Mouse (Mus musculus) heart, embryonic 16.5 days (tissue): ENCODE results near the gene Gm3020. TPM values are rescaled to one million over a fixed set of nuclear protein-coding genes. Genes with fewer than 3 reads are reported as not detected.
"Not testable (repeated sequence)": the region's sequence is repeated elsewhere in the genome, so short reads cannot be mapped to it uniquely, and the experiment has no call there.

Source experiments
- ATAC-seq: fragments of 200-750 bp; cut with Nextera tagmentation; replicated peaks from 2 replicates; pipeline ENCODE4 v1.8.0; 2017; ENCODE audit warnings: moderate number of reproducible peaks; ENCODE audit not compliant: insufficient read depth, low FRiP score; ENCODE audit errors: extremely low read depth
- H3K27ac ChIP-seq: fragments of 300-500 bp; sonication (generic); 2 replicates; pipeline ENCODE4 v1.5.1; 2014; ENCODE audit warnings: mild to moderate bottlenecking, low read length, control low read depth, moderate library complexity
- H3K27me3 ChIP-seq: fragments of 300-500 bp; sonication (generic); 2 replicates; pipeline ENCODE4 v1.6.1; 2014; ENCODE audit warnings: low read length, mixed read lengths; ENCODE audit not compliant: control insufficient read depth, insufficient read depth
- H3K36me3 ChIP-seq: fragments of 300-500 bp; sonication (generic); 2 replicates; pipeline ENCODE4 v1.6.1; 2014; ENCODE audit not compliant: control insufficient read depth, insufficient read depth
- H3K4me1 ChIP-seq: fragments of 300-500 bp; sonication (generic); 2 replicates; pipeline ENCODE4 v1.6.1; 2014; ENCODE audit warnings: low read length, mixed read lengths; ENCODE audit not compliant: control insufficient read depth, insufficient read depth
- H3K4me2 ChIP-seq: fragments of 300-500 bp; sonication (generic); 2 replicates; pipeline ENCODE4 v1.6.1; 2014; ENCODE audit warnings: low read depth, mild to moderate bottlenecking, control low read depth, low read length
- H3K4me3 ChIP-seq: fragments of 300-500 bp; sonication (generic); 2 replicates; pipeline ENCODE4 v1.5.1; 2014; ENCODE audit warnings: mild to moderate bottlenecking, control low read depth, low read length
- H3K9ac ChIP-seq: fragments of 300-500 bp; sonication (generic); 2 replicates; pipeline ENCODE4 v1.6.1; 2014; ENCODE audit warnings: low read length, control low read depth
- H3K9me3 ChIP-seq: fragments of 300-500 bp; sonication (generic); replicated peaks from 2 replicates; pipeline ENCODE4 v1.6.1; 2016; ENCODE audit warnings: low read length; ENCODE audit not compliant: control insufficient read depth
- WGBS: fragments of 180-500 bp; shearing (Covaris S2); extraction: QIAGEN DNeasy Blood & Tissue Kit; methylation state at CpG from one replicate; pipeline ENCODE4 v1.1.7; 2014; 5-methylcytosine and 5-hydroxymethylcytosine counted together
- polyA plus RNA-seq: library from polyadenylated mRNA; unstranded; fragments of >200 nt; fragmentation: Nextera tagmentation; extraction: Ambion mirVana; gene quantifications from 2 replicates; pipeline ENCODE4 v1.2.1, GENCODE M21; 2015

Gene Gm3020
- 5.3 and 7.1 TPM in 2 replicates for polyA plus RNA-seq

DNA sequence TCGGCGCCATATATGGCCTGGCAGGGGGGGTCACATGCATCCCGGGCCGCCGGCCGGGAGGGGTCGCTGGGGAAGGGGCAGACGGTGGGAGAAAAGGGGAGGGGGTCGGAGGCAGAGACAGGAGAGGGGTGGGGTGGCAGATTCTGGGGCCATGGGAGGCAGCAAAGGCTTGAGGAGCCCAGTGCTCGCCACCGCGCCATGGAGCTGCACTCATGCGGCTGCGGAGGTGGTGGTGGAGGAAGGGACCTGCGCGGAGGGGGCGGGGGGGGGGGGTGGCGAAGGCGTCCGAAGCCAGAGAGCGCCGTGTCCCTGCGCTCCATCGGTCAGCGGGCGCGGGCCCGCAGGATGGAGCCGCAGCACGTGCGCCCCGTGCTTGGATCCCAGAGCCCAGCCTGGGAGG lies at the start of gene Gm3020:
Gene Gm3020 (plus strand): TSS at position 301 of the 400 bp plus-strand sequence.
- H3K9me3 ChIP-seq, ATAC-seq, H3K36me3 ChIP-seq, H3K9ac ChIP-seq, H3K4me2 ChIP-seq, H3K27me3 ChIP-seq, H3K27ac ChIP-seq, H3K4me1 ChIP-seq, H3K4me3 ChIP-seq: not testable (repeated sequence)
- WGBS = no CpG with 5 or more reads among the region's 32 CpGs

DNA sequence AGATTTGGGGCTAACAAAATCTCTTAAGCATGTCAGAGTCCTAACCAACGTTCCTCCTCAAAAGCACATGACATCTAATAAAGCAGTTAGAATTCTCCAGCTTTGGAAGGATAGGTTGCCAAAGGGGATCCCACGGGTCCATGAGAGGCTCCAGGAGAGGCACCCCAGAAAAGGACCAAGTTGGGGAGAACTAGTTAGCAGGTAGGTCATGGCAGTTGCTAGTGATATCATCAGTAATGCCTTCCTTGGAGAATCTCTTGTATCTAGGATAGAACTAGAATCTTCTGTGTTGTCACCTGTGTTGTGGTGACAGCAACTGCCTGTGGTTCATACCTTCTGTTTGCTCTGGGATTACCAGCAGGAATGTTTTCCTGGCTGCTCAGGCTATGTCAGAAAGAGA lies 17.6 kb upstream of the Gm3020 start, which contains the start of gene Gm3012:
Gene Gm3012 (plus strand): TSS at position 301 of the 400 bp plus-strand sequence.
- H3K36me3 ChIP-seq, H3K4me3 ChIP-seq, H3K4me1 ChIP-seq, H3K27me3 ChIP-seq, H3K4me2 ChIP-seq, H3K27ac ChIP-seq, H3K9me3 ChIP-seq, H3K9ac ChIP-seq, ATAC-seq: not testable (repeated sequence)
- no CpG with 5 or more reads among the region's 2 CpGs for WGBS

DNA sequence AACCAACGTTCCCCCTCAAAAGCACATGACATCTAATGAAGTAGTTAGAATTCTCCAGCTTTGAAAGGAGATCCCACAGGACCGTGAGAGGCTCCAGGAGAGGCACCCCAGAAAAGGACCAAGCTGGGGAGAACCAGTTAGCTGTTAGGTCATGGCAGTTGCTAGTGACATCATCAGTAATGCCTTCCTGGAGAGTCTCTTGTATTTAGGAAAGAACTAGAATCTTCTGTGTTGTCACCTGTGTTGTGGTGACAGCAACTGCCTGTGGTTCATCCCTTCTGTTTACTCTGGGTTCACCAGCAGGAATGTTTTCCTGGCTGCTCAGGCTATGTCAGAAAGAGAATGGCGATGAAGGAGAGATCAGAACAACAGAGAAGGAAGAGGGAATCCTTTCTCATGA lies 36.7 kb downstream of the Gm3020 start, which contains the start of gene Gm3043:
Gene Gm3043 (plus strand): TSS at position 301 of the 400 bp plus-strand sequence.
- not testable (repeated sequence) for ATAC-seq, H3K4me2 ChIP-seq, H3K4me1 ChIP-seq, H3K27me3 ChIP-seq, H3K9me3 ChIP-seq, H3K36me3 ChIP-seq, H3K4me3 ChIP-seq, H3K27ac ChIP-seq, H3K9ac ChIP-seq
- WGBS = no CpG with 5 or more reads among the region's 3 CpGs

Other genes with a start within 250 kb of the Gm3020 start
- gene Gm10409, start 239.4 kb upstream of the Gm3020 start, polyA plus RNA-seq = 5.3 and 7.1 TPM in 2 replicates
- gene Gm3005, start 223.9 kb upstream of the Gm3020 start, polyA plus RNA-seq = 11.5 and 14.3 TPM in 2 replicates
- gene Gm10408, start 202.7 kb upstream of the Gm3020 start, polyA plus RNA-seq = not detected in 2 replicates
- gene Gm3012, start 17.5 kb upstream of the Gm3020 start, polyA plus RNA-seq = not detected in 2 replicates
- gene Gm3043, start 36.8 kb downstream of the Gm3020 start, polyA plus RNA-seq = not detected in 2 replicates
- gene Gm3002, start 158.0 kb downstream of the Gm3020 start, polyA plus RNA-seq = 1.9 and 3.6 TPM in 2 replicates
- gene Gm3033, start 194.2 kb downstream of the Gm3020 start, polyA plus RNA-seq = not detected in 2 replicates
- 0.31 TPM in 1 of 2 replicates, not detected in the other for gene Gm2916, start 232.1 kb downstream of the Gm3020 start, polyA plus RNA-seq